Mouse (Mus musculus) heart, embryonic 15.5 days (tissue): ENCODE data around the gene Gpr89. TPM values are rescaled to one million over a fixed set of nuclear protein-coding genes. Genes with fewer than 3 reads are reported as not detected.

ENCODE experiments used
- ATAC-seq: fragments of 200-750 bp; cut with Nextera tagmentation; replicated peaks from 2 replicates; pipeline ENCODE4 v1.8.0; 2017; ENCODE audit warnings: low read depth, moderate TSS enrichment; ENCODE audit not compliant: insufficient number of reproducible peaks, insufficient read depth, low FRiP score
- H3K27ac ChIP-seq: fragments of 300-500 bp; sonication (generic); 2 replicates; pipeline ENCODE4 v1.5.1; 2015; ENCODE audit warnings: mild to moderate bottlenecking, inconsistent platforms
- H3K27me3 ChIP-seq: fragments of 300-500 bp; sonication (generic); 2 replicates; pipeline ENCODE4 v1.6.1; 2015; ENCODE audit warnings: inconsistent platforms
- H3K36me3 ChIP-seq: fragments of 300-500 bp; sonication (generic); 2 replicates; pipeline ENCODE4 v1.6.1; 2015; ENCODE audit warnings: mild to moderate bottlenecking, inconsistent platforms
- H3K4me1 ChIP-seq: fragments of 300-500 bp; sonication (generic); replicated peaks from 2 replicates; pipeline ENCODE4 v1.6.1; 2015; ENCODE audit warnings: inconsistent platforms
- H3K4me2 ChIP-seq: fragments of 300-500 bp; sonication (generic); 2 replicates; pipeline ENCODE4 v1.6.1; 2015; ENCODE audit warnings: inconsistent platforms, mild to moderate bottlenecking, moderate library complexity
- H3K4me3 ChIP-seq: fragments of 300-500 bp; sonication (generic); 2 replicates; pipeline ENCODE4 v1.5.1; 2015; ENCODE audit warnings: mild to moderate bottlenecking, inconsistent platforms
- H3K9ac ChIP-seq: fragments of 300-500 bp; sonication (generic); 2 replicates; pipeline ENCODE4 v1.6.1; 2015; ENCODE audit warnings: mild to moderate bottlenecking, inconsistent platforms
- H3K9me3 ChIP-seq: fragments of 300-500 bp; sonication (generic); replicated peaks from 2 replicates; pipeline ENCODE4 v1.6.1; 2016; ENCODE audit warnings: inconsistent platforms
- WGBS: fragments of 180-500 bp; shearing (Covaris S2); methylation state at CpG from one replicate; pipeline ENCODE4 v1.1.7; 2015; ENCODE audit warnings: mixed read lengths; 5-methylcytosine and 5-hydroxymethylcytosine counted together
- polyA plus RNA-seq: library from polyadenylated mRNA; unstranded; fragments of >200 nt; fragmentation: Nextera tagmentation; extraction: Ambion mirVana; gene quantifications from 2 replicates; pipeline ENCODE4 v1.2.1, GENCODE M21; 2015

Gpr89 gene
- polyA plus RNA-seq, 1 experiment from 2014 or later, result 24.6 TPM

GRCm38 (mm10) chr3:96845191-96845590, 60.0 kb downstream of the Gpr89 start:
- Histone ChIP-seq H3K4me1 (no peaks in the 10 kb centered on the region), H3K36me3 (no peaks in the 10 kb centered on the region), H3K4me2 (no peak overlapping the region), H3K9ac (no peak overlapping the region), H3K27ac (no peak overlapping the region), H3K9me3 (no peaks in the 10 kb centered on the region), H3K4me3 (no peak overlapping the region), H3K27me3 (no peaks in the 10 kb centered on the region)
- WGBS, result 94% methylated on average over 6 of the region's 6 CpGs
- ATAC-seq, result no peak

GRCm38 (mm10) chr3:96838996-96839645, 66.0 kb downstream of the Gpr89 start:
- ATAC-seq, result no peak
- H3K4me1 ChIP-seq, result no peaks in the 10 kb centered on the region
- no peak overlapping the region for H3K4me2 ChIP-seq
- no peak overlapping the region for H3K27ac ChIP-seq
- H3K4me3 ChIP-seq, result no peak overlapping the region
- no peaks in the 10 kb centered on the region for H3K27me3 ChIP-seq
- H3K9ac ChIP-seq, result no peak overlapping the region
- H3K9me3 ChIP-seq, result no peaks in the 10 kb centered on the region
- 78% methylated on average over 7 of the region's 7 CpGs for WGBS
- no peaks in the 10 kb centered on the region for H3K36me3 ChIP-seq

- Histone ChIP-seq H3K27ac (no peak overlapping the region), H3K36me3 (no peaks in the 10 kb centered on the region), H3K9ac (no peak overlapping the region), H3K9me3 (no peaks in the 10 kb centered on the region), H3K4me2 (no peak overlapping the region), H3K27me3 (no peaks in the 10 kb centered on the region), H3K4me1 (no peaks in the 10 kb centered on the region), H3K4me3 (no peak overlapping the region)
- WGBS, result 28% methylated on average over 2 of the region's 2 CpGs
- no peak for ATAC-seq
Measured at GRCm38 (mm10) chr3:96836414-96836813, 68.7 kb downstream of the Gpr89 start.

GRCm38 (mm10) chr3:96834587-96835348, 70.4 kb downstream of the Gpr89 start:
- H3K27me3 ChIP-seq, result no peaks in the 10 kb centered on the region
- H3K36me3 ChIP-seq, result no peaks in the 10 kb centered on the region
- ATAC-seq, result no peak
- no peak overlapping the region for H3K27ac ChIP-seq
- no peak overlapping the region for H3K4me3 ChIP-seq
- 73% methylated on average over 7 of the region's 7 CpGs for WGBS
- no peak overlapping the region for H3K9ac ChIP-seq
- H3K4me2 ChIP-seq, result no peak overlapping the region
- no peaks in the 10 kb centered on the region for H3K9me3 ChIP-seq
- no peaks in the 10 kb centered on the region for H3K4me1 ChIP-seq

GRCm38 (mm10) chr3:96832930-96833329, 72.2 kb downstream of the Gpr89 start:
- 48% methylated on average over 5 of the region's 5 CpGs for WGBS
- H3K9me3 ChIP-seq, result no peaks in the 10 kb centered on the region
- H3K27me3 ChIP-seq, result peaks cover 3% of the 10 kb centered on the region; the same call in 1 of the 2 replicates
- H3K4me3 ChIP-seq, result no peak overlapping the region
- no peaks in the 10 kb centered on the region for H3K36me3 ChIP-seq
- no peak overlapping the region for H3K27ac ChIP-seq
- no peak overlapping the region for H3K4me2 ChIP-seq
- no peak; the same call in 1 of the 2 replicates for ATAC-seq
- H3K9ac ChIP-seq, result no peak overlapping the region
- no peaks in the 10 kb centered on the region for H3K4me1 ChIP-seq

- no peak overlapping the region for H3K27ac ChIP-seq
- no peaks in the 10 kb centered on the region for H3K4me1 ChIP-seq
- H3K4me3 ChIP-seq, result no peak overlapping the region
- 84% methylated on average over 10 of the region's 10 CpGs for WGBS
- no peak overlapping the region for H3K9ac ChIP-seq
- ATAC-seq, result no peak
- H3K9me3 ChIP-seq, result no peaks in the 10 kb centered on the region
- H3K27me3 ChIP-seq, result peaks cover 3% of the 10 kb centered on the region; the same call in 1 of the 2 replicates
- H3K4me2 ChIP-seq, result no peak overlapping the region
- no peaks in the 10 kb centered on the region for H3K36me3 ChIP-seq
Measured at GRCm38 (mm10) chr3:96829856-96830255, 75.3 kb downstream of the Gpr89 start.

GRCm38 (mm10) chr3:96828984-96829383, 76.2 kb downstream of the Gpr89 start, which contains the start of the genes Pdzk1 and Cd160:
TSS of gene Pdzk1 (plus strand) at chr3:96829284.
TSS of gene Cd160 (minus strand) at chr3:96829351.
- Histone ChIP-seq H3K4me2 (no peak within 1 kb of the TSS), H3K27me3 (peaks cover 3% of the 10 kb centered on the region; the same call in 1 of the 2 replicates), H3K4me3 (no peak within 1 kb of the TSS), H3K4me1 (no peaks in the 10 kb centered on the region), H3K36me3 (no peaks in the 10 kb centered on the region), H3K9me3 (no peaks in the 10 kb centered on the region), H3K27ac (no peak within 1 kb of the TSS), H3K9ac (no peak within 1 kb of the TSS)
- WGBS, result 58% methylated on average over 1 of the region's 1 CpGs
- no peak for ATAC-seq

GRCm38 (mm10) chr3:96828308-96828864, 76.8 kb downstream of the Gpr89 start:
- no peak overlapping the region for H3K4me2 ChIP-seq
- H3K4me1 ChIP-seq, result no peaks in the 10 kb centered on the region
- H3K27me3 ChIP-seq, result peaks cover 3% of the 10 kb centered on the region; the same call in 1 of the 2 replicates
- WGBS, result 33% methylated on average over 15 of the region's 15 CpGs
- H3K4me3 ChIP-seq, result no peak overlapping the region
- ATAC-seq, result no peak
- H3K9ac ChIP-seq, result no peak overlapping the region
- H3K27ac ChIP-seq, result no peak overlapping the region
- H3K36me3 ChIP-seq, result no peaks in the 10 kb centered on the region
- H3K9me3 ChIP-seq, result no peaks in the 10 kb centered on the region

- Histone ChIP-seq H3K4me1 (no peaks in the 10 kb centered on the region), H3K27ac (no peak overlapping the region), H3K4me2 (no peak overlapping the region), H3K9me3 (no peaks in the 10 kb centered on the region), H3K36me3 (no peaks in the 10 kb centered on the region), H3K27me3 (peaks cover 3% of the 10 kb centered on the region; the same call in 1 of the 2 replicates), H3K4me3 (no peak overlapping the region), H3K9ac (no peak overlapping the region)
- 49% methylated on average over 11 of the region's 11 CpGs for WGBS
- no peak for ATAC-seq
Measured at GRCm38 (mm10) chr3:96825261-96825660, 79.9 kb downstream of the Gpr89 start.

GRCm38 (mm10) chr3:96824614-96825013, 80.5 kb downstream of the Gpr89 start:
- H3K27me3 ChIP-seq, result peaks cover 2% of the 10 kb centered on the region; the same call in 1 of the 2 replicates
- H3K9ac ChIP-seq, result no peak overlapping the region
- no peak overlapping the region for H3K27ac ChIP-seq
- 83% methylated on average over 12 of the region's 12 CpGs for WGBS
- H3K4me2 ChIP-seq, result no peak overlapping the region
- no peaks in the 10 kb centered on the region for H3K4me1 ChIP-seq
- no peaks in the 10 kb centered on the region for H3K36me3 ChIP-seq
- no peaks in the 10 kb centered on the region for H3K9me3 ChIP-seq
- H3K4me3 ChIP-seq, result no peak overlapping the region
- no peak for ATAC-seq

GRCm38 (mm10) chr3:96823701-96824100, 81.4 kb downstream of the Gpr89 start:
- WGBS, result 68% methylated on average over 3 of the region's 3 CpGs
- Histone ChIP-seq H3K27ac (no peak overlapping the region), H3K4me3 (no peak overlapping the region), H3K27me3 (no peaks in the 10 kb centered on the region), H3K4me2 (no peak overlapping the region), H3K9me3 (no peaks in the 10 kb centered on the region), H3K4me1 (no peaks in the 10 kb centered on the region), H3K36me3 (no peaks in the 10 kb centered on the region), H3K9ac (no peak overlapping the region)
- no peak for ATAC-seq
